Mouse (Mus musculus): ENCODE data around the gene Nfasc.

Gene Nfasc

DNA sequence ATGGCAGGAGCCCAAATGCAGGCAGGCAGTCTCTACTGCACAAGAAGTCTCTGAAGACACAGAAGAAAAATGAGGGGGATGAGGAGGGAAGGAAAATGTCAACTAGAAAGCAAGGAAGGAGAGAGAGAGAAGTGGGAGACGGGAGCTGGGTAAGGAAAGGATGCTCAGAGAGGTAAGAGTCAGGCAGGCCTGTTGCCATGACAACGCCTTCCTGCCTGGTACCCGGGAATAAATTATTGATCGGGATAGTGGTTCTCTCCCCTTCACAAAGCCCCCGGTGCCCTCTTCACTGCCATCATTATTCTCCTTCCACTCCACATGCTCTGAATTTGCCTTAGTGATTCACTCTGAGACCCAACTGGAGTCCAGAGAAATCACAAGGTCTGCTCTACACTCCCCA is 23.4 kb downstream of the Nfasc start:
- TF ChIP-seq CTCF (conservative IDR thresholded peaks at IDR 0.05; ENCODE audit: low read length) (no peak), NANOG (IDR thresholded peaks at IDR 0.05; ENCODE audit: borderline replicate concordance, low read length) (no peak), POU5F1 (IDR thresholded peaks at IDR 0.05; ENCODE audit: borderline replicate concordance, low read length) (no peak)
- Histone ChIP-seq H3K9me3 (ENCODE audit: low read length) (no peaks in the 10 kb centered on the region), H3K4me3 (replicated peaks; ENCODE audit: low read length) (no peak overlapping the region), H3K36me3 (ENCODE audit: insufficient read depth, low read length) (no peaks in the 10 kb centered on the region), H3K4me1 (replicated peaks; ENCODE audit: low read depth, low read length) (0 out of 2 replicates have a peak, but pooled peaks cover 3% of the 10 kb centered on the region), H3K27me3 (ENCODE audit: insufficient read depth, low read length) (peaks cover 20% of the 10 kb centered on the region; the same call in 1 of the 2 replicates)

DNA sequence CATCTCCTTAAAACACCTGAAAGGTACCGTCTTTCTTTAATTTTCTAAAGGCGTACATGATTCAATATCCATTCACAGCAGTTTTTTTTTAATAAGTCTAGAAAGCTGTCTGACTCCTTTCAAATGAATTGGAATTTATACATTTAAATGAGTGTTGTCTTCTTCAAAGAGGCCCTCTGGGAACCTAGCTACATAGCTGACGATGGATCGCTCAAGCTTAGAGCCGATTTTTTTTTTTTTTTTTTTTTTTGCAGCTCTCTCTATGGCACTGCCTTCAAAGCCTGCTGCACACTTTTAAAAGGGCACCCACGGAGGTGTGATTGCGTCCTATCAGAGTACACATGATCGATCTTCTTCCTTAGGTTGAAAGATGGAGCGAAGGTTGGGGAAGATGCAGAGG is 26.6 kb downstream of the Nfasc start:
- Histone ChIP-seq H3K9me3 (ENCODE audit: low read length) (no peaks in the 10 kb centered on the region), H3K4me1 (replicated peaks; ENCODE audit: low read depth, low read length) (no peaks in the 10 kb centered on the region), H3K36me3 (ENCODE audit: insufficient read depth, low read length) (no peaks in the 10 kb centered on the region), H3K27me3 (ENCODE audit: insufficient read depth, low read length) (peaks cover 17% of the 10 kb centered on the region; the same call in 1 of the 2 replicates), H3K4me3 (replicated peaks; ENCODE audit: low read length) (no peak overlapping the region)
- TF ChIP-seq POU5F1 (IDR thresholded peaks at IDR 0.05; ENCODE audit: borderline replicate concordance, low read length): no peak
- TF ChIP-seq NANOG (IDR thresholded peaks at IDR 0.05; ENCODE audit: borderline replicate concordance, low read length): no peak
- TF ChIP-seq CTCF (conservative IDR thresholded peaks at IDR 0.05; ENCODE audit: low read length): no peak

DNA sequence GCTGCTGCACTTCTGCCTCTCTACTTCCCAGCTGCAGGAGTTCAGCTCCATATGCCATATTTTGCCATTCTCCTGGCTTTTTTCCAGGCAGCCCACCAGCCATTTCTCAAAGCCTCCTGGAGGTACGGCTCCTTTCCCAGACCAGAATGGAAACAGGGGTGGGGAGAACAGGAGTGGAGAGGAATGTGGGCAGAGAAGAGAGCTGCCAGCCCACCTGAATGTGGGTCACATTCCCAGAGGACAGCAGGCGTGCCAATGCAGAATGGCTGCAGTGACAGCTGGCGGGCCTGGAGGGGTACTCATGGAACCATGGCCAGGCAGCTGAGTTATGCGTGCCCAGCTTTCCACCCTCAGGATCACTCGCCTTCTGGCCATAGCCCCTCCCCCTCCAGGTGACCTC is 32.2 kb downstream of the Nfasc start:
- H3K4me1 ChIP-seq (replicated peaks; ENCODE audit: low read depth, low read length): peaks cover 40% of the 10 kb centered on the region
- H3K9me3 ChIP-seq (ENCODE audit: low read length): no peaks in the 10 kb centered on the region
- TF ChIP-seq CTCF (conservative IDR thresholded peaks at IDR 0.05; ENCODE audit: low read length): no peak
- TF ChIP-seq POU5F1 (IDR thresholded peaks at IDR 0.05; ENCODE audit: borderline replicate concordance, low read length): no peak
- no peak for TF ChIP-seq NANOG (IDR thresholded peaks at IDR 0.05; ENCODE audit: borderline replicate concordance, low read length)
- H3K36me3 ChIP-seq (ENCODE audit: insufficient read depth, low read length): no peaks in the 10 kb centered on the region
- H3K4me3 ChIP-seq (replicated peaks; ENCODE audit: low read length): no peak overlapping the region
- peaks cover 19% of the 10 kb centered on the region for H3K27me3 ChIP-seq (ENCODE audit: insufficient read depth, low read length)

DNA sequence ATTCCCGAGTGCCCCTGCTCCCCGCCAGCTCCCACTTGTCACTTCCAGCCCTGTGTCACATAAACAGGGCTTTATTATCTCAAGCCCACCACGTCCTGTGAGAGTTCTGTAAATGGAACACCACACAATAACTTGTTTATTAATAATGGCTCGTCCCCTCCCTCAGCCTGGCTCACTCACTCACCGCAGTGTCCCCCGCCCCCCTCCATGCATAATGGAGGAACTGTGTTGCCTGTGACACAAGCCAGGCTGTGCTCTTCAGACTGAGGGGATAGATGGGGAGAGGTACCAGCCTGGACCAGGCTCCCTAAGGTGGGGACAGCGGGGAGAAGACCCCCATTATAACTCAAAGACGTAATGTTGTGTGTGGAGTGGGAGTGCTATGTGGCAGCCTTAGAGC is 34.3 kb downstream of the Nfasc start:
- no peaks in the 10 kb centered on the region for H3K36me3 ChIP-seq (ENCODE audit: insufficient read depth, low read length)
- TF ChIP-seq POU5F1 (IDR thresholded peaks at IDR 0.05; ENCODE audit: borderline replicate concordance, low read length): no peak
- TF ChIP-seq NANOG (IDR thresholded peaks at IDR 0.05; ENCODE audit: borderline replicate concordance, low read length): no peak
- no peak for TF ChIP-seq CTCF (conservative IDR thresholded peaks at IDR 0.05; ENCODE audit: low read length)
- H3K27me3 ChIP-seq (ENCODE audit: insufficient read depth, low read length): peaks cover 19% of the 10 kb centered on the region

DNA sequence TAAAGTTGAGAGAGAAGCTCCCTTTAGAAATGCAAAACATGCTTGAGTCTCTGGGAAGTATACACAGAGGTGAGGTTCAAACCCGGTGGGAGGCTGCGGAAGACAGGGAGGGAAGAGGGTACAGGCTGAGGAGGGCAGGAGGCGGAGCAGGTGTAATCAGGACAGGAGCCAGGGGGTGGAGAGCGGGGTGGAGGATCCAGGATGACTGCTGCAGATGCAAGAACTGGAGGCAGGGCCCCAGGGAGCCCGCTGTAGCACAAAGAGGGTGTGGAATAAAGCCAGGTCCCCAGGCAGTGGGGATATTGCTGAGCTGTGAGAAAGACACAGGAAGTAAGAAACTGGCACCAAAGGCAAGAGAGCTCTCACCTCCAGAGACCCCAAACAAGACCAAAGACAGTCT is 38.1 kb downstream of the Nfasc start:
- no peaks in the 10 kb centered on the region for H3K9me3 ChIP-seq (ENCODE audit: low read length)
- H3K4me1 ChIP-seq (replicated peaks; ENCODE audit: low read depth, low read length): peaks cover 56% of the 10 kb centered on the region
- peak overlapping the region; percentile 29; the same call in 1 of the 2 replicates for H3K4me3 ChIP-seq (replicated peaks; ENCODE audit: low read length)
- TF ChIP-seq NANOG (IDR thresholded peaks at IDR 0.05; ENCODE audit: borderline replicate concordance, low read length) (no peak), POU5F1 (IDR thresholded peaks at IDR 0.05; ENCODE audit: borderline replicate concordance, low read length) (no peak), CTCF (conservative IDR thresholded peaks at IDR 0.05; ENCODE audit: low read length) (no peak)
- peaks cover 19% of the 10 kb centered on the region for H3K27me3 ChIP-seq (ENCODE audit: insufficient read depth, low read length)
- H3K36me3 ChIP-seq (ENCODE audit: insufficient read depth, low read length): no peaks in the 10 kb centered on the region

More for the DNA sequence above, 34.3 kb downstream of the Nfasc start:
- Histone ChIP-seq H3K4me1 (replicated peaks; ENCODE audit: low read depth, low read length) (peaks cover 59% of the 10 kb centered on the region), H3K9me3 (ENCODE audit: low read length) (no peaks in the 10 kb centered on the region), H3K4me3 (replicated peaks; ENCODE audit: low read length) (peak overlapping the region; percentile 17)

DNA sequence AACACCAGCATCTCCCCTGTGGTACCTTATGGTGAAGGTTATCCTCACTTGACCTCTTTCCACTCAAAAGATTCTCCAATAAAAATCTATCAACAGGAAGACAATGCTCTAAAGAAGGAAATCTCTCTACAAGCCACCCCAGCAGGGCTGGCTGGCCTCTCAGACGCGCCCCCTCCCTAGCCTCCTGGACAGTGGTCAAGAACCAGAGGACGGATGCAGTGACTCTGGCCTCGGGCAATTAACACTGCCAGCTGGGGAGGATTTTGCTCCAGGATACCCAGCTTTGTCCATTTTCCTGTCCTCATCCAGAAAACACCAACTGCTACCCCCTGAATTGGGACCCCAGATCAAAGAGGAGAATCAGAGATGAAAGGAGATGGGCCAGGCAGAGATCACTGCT is 44.7 kb downstream of the Nfasc start:
- Histone ChIP-seq H3K4me3 (replicated peaks; ENCODE audit: low read length) (no peak overlapping the region), H3K4me1 (replicated peaks; ENCODE audit: low read depth, low read length) (peaks cover 6% of the 10 kb centered on the region), H3K36me3 (ENCODE audit: insufficient read depth, low read length) (no peaks in the 10 kb centered on the region), H3K27me3 (ENCODE audit: insufficient read depth, low read length) (no peaks in the 10 kb centered on the region), H3K9me3 (ENCODE audit: low read length) (no peaks in the 10 kb centered on the region)
- TF ChIP-seq POU5F1 (IDR thresholded peaks at IDR 0.05; ENCODE audit: borderline replicate concordance, low read length) (no peak), CTCF (conservative IDR thresholded peaks at IDR 0.05; ENCODE audit: low read length) (no peak), NANOG (IDR thresholded peaks at IDR 0.05; ENCODE audit: borderline replicate concordance, low read length) (no peak)

DNA sequence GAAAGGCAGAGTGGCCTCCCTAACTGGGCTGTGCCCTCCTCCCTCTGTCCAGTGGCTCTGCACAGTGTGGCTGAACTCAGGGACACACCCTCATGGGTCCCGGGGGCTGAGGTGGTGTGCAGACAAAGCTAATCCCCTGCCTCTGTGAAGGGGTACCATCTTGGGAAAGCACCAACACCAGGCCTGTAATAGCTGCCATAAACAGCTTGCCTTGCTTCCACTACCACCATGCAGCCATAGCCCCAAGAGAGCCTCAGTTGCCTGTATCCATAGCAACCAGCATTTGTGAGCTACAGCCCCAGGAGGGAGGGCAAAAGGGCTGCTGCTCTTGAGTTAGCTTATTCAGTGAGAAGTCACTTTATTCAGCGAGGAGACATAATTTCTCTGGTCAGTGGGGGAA is 45.4 kb downstream of the Nfasc start:
- Histone ChIP-seq H3K4me1 (replicated peaks; ENCODE audit: low read depth, low read length) (peaks cover 6% of the 10 kb centered on the region; the same call in 1 of the 2 replicates), H3K27me3 (ENCODE audit: insufficient read depth, low read length) (no peaks in the 10 kb centered on the region), H3K9me3 (ENCODE audit: low read length) (no peaks in the 10 kb centered on the region), H3K4me3 (replicated peaks; ENCODE audit: low read length) (no peak overlapping the region), H3K36me3 (ENCODE audit: insufficient read depth, low read length) (no peaks in the 10 kb centered on the region)
- no peak for TF ChIP-seq NANOG (IDR thresholded peaks at IDR 0.05; ENCODE audit: borderline replicate concordance, low read length)
- no peak for TF ChIP-seq CTCF (conservative IDR thresholded peaks at IDR 0.05; ENCODE audit: low read length)
- no peak for TF ChIP-seq POU5F1 (IDR thresholded peaks at IDR 0.05; ENCODE audit: borderline replicate concordance, low read length)

DNA sequence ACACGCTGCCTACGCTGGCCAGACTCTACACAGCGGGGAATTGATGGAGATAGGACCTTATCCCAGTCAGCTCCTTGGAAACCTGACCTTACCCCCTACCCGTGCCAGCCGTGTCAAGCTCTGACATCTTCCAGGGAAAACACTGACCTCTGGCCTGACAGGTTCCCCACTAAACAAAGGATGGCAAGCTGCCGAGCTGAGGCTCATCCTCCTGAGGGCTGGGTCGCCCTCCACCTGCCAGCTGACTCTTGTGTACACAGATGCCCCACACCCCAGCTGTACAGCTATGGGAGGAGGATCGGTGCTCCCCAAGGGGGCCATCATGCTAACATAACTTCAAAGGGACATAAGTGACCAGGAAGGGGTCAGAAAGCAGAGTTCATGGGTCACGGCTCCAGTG is 47.6 kb downstream of the Nfasc start:
- Histone ChIP-seq H3K27me3 (ENCODE audit: insufficient read depth, low read length) (no peaks in the 10 kb centered on the region), H3K4me1 (replicated peaks; ENCODE audit: low read depth, low read length) (peaks cover 10% of the 10 kb centered on the region; the same call in 1 of the 2 replicates), H3K9me3 (ENCODE audit: low read length) (no peaks in the 10 kb centered on the region), H3K4me3 (replicated peaks; ENCODE audit: low read length) (no peak overlapping the region), H3K36me3 (ENCODE audit: insufficient read depth, low read length) (no peaks in the 10 kb centered on the region)
- TF ChIP-seq NANOG (IDR thresholded peaks at IDR 0.05; ENCODE audit: borderline replicate concordance, low read length): no peak

DNA sequence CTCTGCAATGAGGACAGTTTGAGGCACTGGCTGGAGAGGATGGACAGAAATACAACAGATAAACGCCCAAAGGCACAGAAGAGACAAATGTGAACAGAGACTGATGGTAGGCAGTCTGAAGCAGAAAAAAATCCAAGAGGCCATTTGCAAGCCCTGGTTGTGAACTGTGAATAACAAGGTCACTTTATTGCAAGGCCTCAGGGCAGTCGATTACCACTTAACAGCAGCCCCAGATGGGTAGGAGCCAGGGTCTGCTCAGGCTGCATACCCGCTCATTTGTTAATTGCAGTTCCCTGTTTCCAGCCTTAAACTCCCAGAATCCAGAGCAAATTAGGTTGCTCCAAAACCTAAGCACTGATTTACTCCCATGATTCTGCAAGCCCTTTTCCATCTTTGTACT is 52.4 kb downstream of the Nfasc start:
- Histone ChIP-seq H3K9me3 (ENCODE audit: low read length) (no peaks in the 10 kb centered on the region), H3K4me3 (replicated peaks; ENCODE audit: low read length) (no peak overlapping the region), H3K4me1 (replicated peaks; ENCODE audit: low read depth, low read length) (0 out of 2 replicates have a peak, but pooled peaks cover 5% of the 10 kb centered on the region), H3K36me3 (ENCODE audit: insufficient read depth, low read length) (no peaks in the 10 kb centered on the region), H3K27me3 (ENCODE audit: insufficient read depth, low read length) (no peaks in the 10 kb centered on the region)
- TF ChIP-seq POU5F1 (IDR thresholded peaks at IDR 0.05; ENCODE audit: borderline replicate concordance, low read length): no peak
- TF ChIP-seq CTCF (conservative IDR thresholded peaks at IDR 0.05; ENCODE audit: low read length): no peak
- TF ChIP-seq NANOG (IDR thresholded peaks at IDR 0.05; ENCODE audit: borderline replicate concordance, low read length): no peak
